Mouse (Mus musculus) cortical plate, adult 2 months (tissue): ENCODE results near the gene Chrne. TPM values are rescaled to one million over a fixed set of nuclear protein-coding genes. Genes with fewer than 3 reads are reported as not detected.
A peak's percentile ranks its signal among the peaks of the same experiment; 100 is the strongest.

Experiments used
- H3K27ac ChIP-seq: fragments of 200-500 bp; 2 replicates; pipeline ENCODE4 v1.5.1; 2012; ENCODE audit warnings: low read length, control low read depth, inconsistent platforms; ENCODE audit not compliant: insufficient read depth
- H3K4me1 ChIP-seq: fragments of 200-500 bp; 2 replicates; pipeline ENCODE4 v1.6.1; 2011; ENCODE audit warnings: low read length; ENCODE audit not compliant: control insufficient read depth, insufficient read depth
- H3K4me3 ChIP-seq: fragments of 200-500 bp; 2 replicates; pipeline ENCODE4 v1.5.1; 2011; ENCODE audit warnings: mild to moderate bottlenecking, low read length, control low read depth; ENCODE audit not compliant: insufficient read depth
- CTCF ChIP-seq: fragments of 200-500 bp; IDR thresholded peaks from 2 replicates; pipeline ENCODE4 v1.5.1; 2011; ENCODE audit warnings: mild to moderate bottlenecking, control low read depth, low read length; ENCODE audit not compliant: insufficient read depth; ENCODE audit errors: extremely low read depth
- POLR2A ChIP-seq: fragments of 200-500 bp; IDR thresholded peaks from 2 replicates; pipeline ENCODE4 v1.6.1; 2011; ENCODE audit warnings: mild to moderate bottlenecking, low read length, control low read depth; ENCODE audit not compliant: insufficient read depth; ENCODE audit errors: extremely low read depth
- polyA plus RNA-seq: library from polyadenylated mRNA; depleted of rRNA; stranded (reverse); fragments of >200 nt; gene quantifications from 2 replicates; pipeline ENCODE4 v1.2.3, GENCODE M21; 2012

Gene Chrne
- polyA plus RNA-seq, 1 experiment: 0.27 TPM

GRCm38 (mm10) chr11:70645461-70646258 lies 26.6 kb upstream of the Chrne start:
- TF ChIP-seq CTCF (no peak), POLR2A (no peak)
- H3K27ac ChIP-seq: no peak overlapping the region
- peak overlapping the region; percentile 74 for H3K4me3 ChIP-seq
- H3K4me1 ChIP-seq: peaks cover 5% of the 10 kb centered on the region

- TF ChIP-seq POLR2A (no peak), CTCF (no peak)
- Histone ChIP-seq H3K4me1 (peaks cover 5% of the 10 kb centered on the region), H3K4me3 (no peak overlapping the region), H3K27ac (no peak overlapping the region)
Observed at GRCm38 (mm10) chr11:70644564-70645103, 25.6 kb upstream of the Chrne start.

DNA sequence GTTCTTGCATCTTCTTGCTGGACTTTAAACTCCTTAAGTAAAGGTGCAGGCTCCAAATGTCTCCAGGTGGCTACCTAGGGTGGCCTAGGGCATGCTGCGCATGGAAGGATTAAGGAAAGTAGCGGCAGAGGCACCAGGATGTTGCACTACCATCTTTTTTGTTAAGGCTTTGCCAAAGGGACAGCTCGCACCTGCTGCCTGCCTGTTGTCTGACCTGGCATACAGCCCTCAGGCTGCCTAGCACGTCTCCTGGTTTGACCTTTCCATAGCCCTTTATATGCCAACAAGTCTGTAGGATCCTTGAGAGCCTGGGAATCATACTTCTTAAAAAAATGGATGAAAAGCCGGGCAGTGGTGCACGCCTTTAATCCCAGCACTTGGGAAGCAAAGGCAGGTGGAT lies 24.0 kb upstream of the Chrne start:
- Histone ChIP-seq H3K27ac (no peak overlapping the region), H3K4me1 (peaks cover 3% of the 10 kb centered on the region), H3K4me3 (no peak overlapping the region)
- TF ChIP-seq POLR2A (no peak), CTCF (no peak)

- Histone ChIP-seq H3K27ac (no peak overlapping the region), H3K4me1 (peaks cover 3% of the 10 kb centered on the region), H3K4me3 (no peak overlapping the region)
- TF ChIP-seq POLR2A (no peak), CTCF (no peak)
Observed at GRCm38 (mm10) chr11:70641241-70641640, 22.2 kb upstream of the Chrne start.

- TF ChIP-seq CTCF (no peak), POLR2A (no peak)
- H3K4me3 ChIP-seq: no peak overlapping the region
- H3K4me1 ChIP-seq: no peaks in the 10 kb centered on the region
- no peak overlapping the region for H3K27ac ChIP-seq
Observed at GRCm38 (mm10) chr11:70639976-70640375, 21.0 kb upstream of the Chrne start.

- Histone ChIP-seq H3K4me1 (no peaks in the 10 kb centered on the region), H3K27ac (no peak within 1 kb of the TSS), H3K4me3 (no peak within 1 kb of the TSS)
- TF ChIP-seq CTCF: no peak
- TF ChIP-seq POLR2A: no peak
Observed at GRCm38 (mm10) chr11:70638714-70639278, 19.8 kb upstream of the Chrne start, which contains the start of gene Gp1ba. Gp1ba (plus strand) TSS chr11:70639122.

DNA sequence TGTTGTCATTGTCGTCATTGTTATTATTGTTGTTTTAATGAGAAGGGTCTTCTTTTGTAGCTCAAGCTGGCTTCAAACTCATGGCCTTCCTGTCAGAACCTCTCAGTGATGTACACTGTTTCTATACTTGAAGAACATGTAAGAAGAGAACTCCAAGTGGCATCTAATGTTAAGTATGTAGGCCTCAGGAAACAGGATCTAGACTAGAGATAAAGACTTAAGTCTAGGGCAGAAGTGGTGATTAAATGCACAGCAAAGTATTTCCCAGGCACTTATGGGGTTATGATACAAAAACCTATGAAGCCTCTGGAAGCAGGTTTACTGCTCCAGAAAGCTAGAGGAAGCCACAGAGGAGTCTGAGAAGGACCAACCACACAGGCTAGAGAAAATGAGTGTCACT lies 19.3 kb upstream of the Chrne start:
- H3K4me3 ChIP-seq: no peak overlapping the region
- H3K4me1 ChIP-seq: no peaks in the 10 kb centered on the region
- H3K27ac ChIP-seq: no peak overlapping the region
- no peak for TF ChIP-seq POLR2A
- no peak for TF ChIP-seq CTCF

GRCm38 (mm10) chr11:70637764-70638163 lies 18.7 kb upstream of the Chrne start:
- TF ChIP-seq POLR2A: no peak
- TF ChIP-seq CTCF: no peak
- no peak overlapping the region for H3K27ac ChIP-seq
- no peaks in the 10 kb centered on the region for H3K4me1 ChIP-seq
- H3K4me3 ChIP-seq: no peak overlapping the region

DNA sequence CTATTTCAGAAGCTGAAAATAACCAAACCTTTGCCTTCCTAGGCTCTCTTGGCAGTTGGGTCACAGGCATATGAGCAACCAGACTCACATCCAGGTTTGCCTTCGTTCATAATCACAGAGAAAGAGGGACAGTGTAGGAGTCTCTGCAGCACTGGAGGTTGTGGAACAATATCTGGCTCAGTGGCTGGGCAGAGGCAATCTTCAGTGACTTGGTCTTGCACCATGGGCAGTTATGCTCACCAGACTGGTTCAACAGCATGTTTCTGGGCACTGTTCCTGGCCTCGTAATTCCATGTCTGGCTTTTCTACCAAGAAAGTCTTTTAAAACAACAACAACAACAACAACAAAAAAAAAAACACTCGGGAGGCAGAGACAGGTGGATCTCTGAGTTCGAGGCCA lies 16.6 kb upstream of the Chrne start:
- no peak overlapping the region for H3K27ac ChIP-seq
- H3K4me3 ChIP-seq: no peak overlapping the region
- no peaks in the 10 kb centered on the region for H3K4me1 ChIP-seq
- TF ChIP-seq POLR2A (no peak), CTCF (no peak)

- no peak for TF ChIP-seq POLR2A
- TF ChIP-seq CTCF: no peak
- H3K4me1 ChIP-seq: no peaks in the 10 kb centered on the region
- H3K4me3 ChIP-seq: no peak overlapping the region
- H3K27ac ChIP-seq: no peak overlapping the region
Observed at GRCm38 (mm10) chr11:70630129-70630528, 11.1 kb upstream of the Chrne start.
